Comparison of ENCODE assay signal across 20 mouse cellular contexts in the genomic region with DNA sequence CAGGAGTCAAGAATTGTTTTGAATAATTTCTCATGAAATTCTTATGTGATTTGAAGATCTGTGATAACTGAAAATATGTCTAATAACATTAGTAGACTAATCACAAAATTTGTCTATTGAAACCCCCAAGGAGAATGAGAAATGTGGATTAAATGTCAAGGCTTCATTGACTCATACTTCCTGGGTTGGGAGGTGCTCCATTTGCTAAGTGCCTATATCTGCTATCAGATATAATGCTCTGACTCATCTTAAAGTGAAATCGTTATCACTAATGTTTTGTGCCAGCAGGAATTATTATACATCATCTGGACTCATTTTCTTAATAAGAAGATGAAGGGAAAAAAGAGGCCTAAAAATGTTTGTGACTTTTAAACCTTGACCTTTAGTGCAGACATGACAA.
DNase-seq lines count a peak whose midpoint lies in the region; TF ChIP-seq lines count a peak whose summit lies in the region.
"Had no signal": no experiment of that assay in that cellular context is flagged by ENCODE, and none has a peak within 500 bp of the region (broad histone marks: within the 10 kb centered on the region; RNA-seq: fewer than 3 reads in every experiment).

No protein-coding gene starts in this region.

- DNase-seq in adrenal gland, adult (ENCODE audit: inconsistent age in 2 of 2, low spot score in 1 of 2) = peak; percentile 3 to 63
- no peak for DNase-seq in adrenal gland, postnatal 14 days
- peak; percentile 5 for DNase-seq in adrenal gland, adult 2 months
- DNase-seq in adrenal gland, adult 8-10 months = no peak
- DNase-seq in 416B (ENCODE audit: low read depth) = peak; percentile 65
- DNase-seq in brain, embryonic 14.5 days (ENCODE audit: low read depth) = peak; percentile 2
- no peak for DNase-seq in kidney, postnatal 14 days
- no peak for DNase-seq in ovary, postnatal 14 days (ENCODE audit: low spot score)
- DNase-seq: adrenal gland, postnatal 10 days; adrenal gland, postnatal 25 days; adrenal gland, postnatal 36 days; B cell, adult 2 months; cerebellum, adult 11 months; cerebellum, adult 11-12 months; cerebellum, adult 18-20 months; cerebellum, adult 2 months; cerebellum, adult 8-10 months; cerebellum, adult 9-10 months; cerebellum, adult 9-11 months; cerebellum, postnatal 10 days had no signal

- no peak for TF ChIP-seq CTCF in brain, embryonic 14.5 days (IDR thresholded peaks at IDR 0.05; ENCODE audit: borderline replicate concordance, extremely low read depth, insufficient read depth, insufficient read length)

- no peak for TF ChIP-seq POLR2A in brain, embryonic 14.5 days (IDR thresholded peaks at IDR 0.05; ENCODE audit: borderline replicate concordance, extremely low read depth, insufficient read depth, insufficient read length, poor library complexity, severe bottlenecking)

Comparison
In these comparisons a context has a peak if more than half of its experiments do, and no peak if none do; other contexts are left out.
1. DNase-seq: peak in adrenal gland, adult (2 of 2), adrenal gland, adult 2 months (single experiment), 416B (single experiment) and brain, embryonic 14.5 days (single experiment); none in adrenal gland, postnatal 14 days (single experiment), adrenal gland, adult 8-10 months (single experiment), kidney, postnatal 14 days (single experiment) and ovary, postnatal 14 days (single experiment).